Mouse (Mus musculus): Measurements from ENCODE around the gene Aldh3b3.
A peak's percentile ranks its signal among the peaks of the same experiment; 100 is the strongest.

Gene Aldh3b3

GRCm38 (mm10) chr19:3975866-3976265 is 17.4 kb downstream of the Aldh3b3 start:
- no peak for DNase-seq

GRCm38 (mm10) chr19:3980309-3980708 is 21.9 kb downstream of the Aldh3b3 start:
- DNase-seq, result peak; percentile 89 to 90

GRCm38 (mm10) chr19:3980917-3981316 is 22.5 kb downstream of the Aldh3b3 start:
- DNase-seq, result no peak

GRCm38 (mm10) chr19:3983527-3984200 is 25.2 kb downstream of the Aldh3b3 start:
- peak in 1 of 2 experiments; percentile 59 for DNase-seq

GRCm38 (mm10) chr19:3985261-3985681 is 26.8 kb downstream of the Aldh3b3 start:
- DNase-seq, result peak; percentile 84 to 93

- DNase-seq, result peak; percentile 96 to 98
Measured at GRCm38 (mm10) chr19:3986334-3986733, 27.9 kb downstream of the Aldh3b3 start, which contains the start of gene Acy3. Gene Acy3 (plus strand): TSS chr19:3986570.

GRCm38 (mm10) chr19:3988066-3988465 is 29.6 kb downstream of the Aldh3b3 start:
- DNase-seq, result peak in 1 of 2 experiments; percentile 64

- DNase-seq, result peak in 1 of 2 experiments; percentile 48
Measured at GRCm38 (mm10) chr19:3988750-3989149, 30.3 kb downstream of the Aldh3b3 start.

GRCm38 (mm10) chr19:3990804-3991203 is 32.4 kb downstream of the Aldh3b3 start:
- no peak for DNase-seq

GRCm38 (mm10) chr19:3991562-3991961 is 33.1 kb downstream of the Aldh3b3 start:
- peak in 1 of 2 experiments; percentile 71 for DNase-seq

- no peak for DNase-seq
Measured at GRCm38 (mm10) chr19:3991966-3992365, 33.5 kb downstream of the Aldh3b3 start.

GRCm38 (mm10) chr19:3992416-3992815 is 34.0 kb downstream of the Aldh3b3 start, which contains the start of gene Tbx10:
Gene Tbx10 (plus strand): TSS chr19:3992752.
- DNase-seq, result peak in 1 of 2 experiments; percentile 68

- DNase-seq, result no peak
Measured at GRCm38 (mm10) chr19:3994932-3995331, 36.5 kb downstream of the Aldh3b3 start.

- DNase-seq, result no peak
Measured at GRCm38 (mm10) chr19:3995505-3995904, 37.1 kb downstream of the Aldh3b3 start.

GRCm38 (mm10) chr19:3996106-3996505 is 37.7 kb downstream of the Aldh3b3 start:
- DNase-seq, result no peak

- peak; percentile 59 to 66 for DNase-seq
Measured at GRCm38 (mm10) chr19:3996747-3997146, 38.3 kb downstream of the Aldh3b3 start.

- peak in 1 of 2 experiments; percentile 51 for DNase-seq
Measured at GRCm38 (mm10) chr19:3997231-3997630, 38.8 kb downstream of the Aldh3b3 start.

GRCm38 (mm10) chr19:3998335-3998734 is 39.9 kb downstream of the Aldh3b3 start:
- DNase-seq, result no peak

GRCm38 (mm10) chr19:3999121-3999730 is 40.8 kb downstream of the Aldh3b3 start:
- DNase-seq, result no peak

- peak; percentile 97 to 99 for DNase-seq
Measured at GRCm38 (mm10) chr19:4000119-4000900, 41.9 kb downstream of the Aldh3b3 start, which contains the start of the genes Nudt8 and Gm49405. Gene Nudt8 (plus strand): TSS chr19:4000580. Gene Gm49405 (plus strand): TSS chr19:4000626.

GRCm38 (mm10) chr19:4000949-4001525 is 42.6 kb downstream of the Aldh3b3 start:
- peak in 1 of 2 experiments; percentile 36 for DNase-seq

GRCm38 (mm10) chr19:4001752-4002151 is 43.3 kb downstream of the Aldh3b3 start:
- DNase-seq, result no peak

GRCm38 (mm10) chr19:4003112-4003511 is 44.7 kb downstream of the Aldh3b3 start, which contains the start of gene Doc2g:
Gene Doc2g (plus strand): TSS chr19:4003313.
- DNase-seq, result no peak
